Mouse (Mus musculus) erythroblast, embryonic 14.5 days (primary cell): ENCODE data around the gene Pzp. TPM values are rescaled to one million over a fixed set of nuclear protein-coding genes. Genes with fewer than 3 reads are reported as not detected.

Experiments used
- H3K27me3 ChIP-seq: 2 replicates; pipeline ENCODE4 v1.6.1; 2012; ENCODE audit warnings: inconsistent platforms; ENCODE audit not compliant: control insufficient read depth
- H3K36me3 ChIP-seq: 2 replicates; pipeline ENCODE4 v1.6.1; 2012; ENCODE audit warnings: mild to moderate bottlenecking, inconsistent platforms; ENCODE audit not compliant: control insufficient read depth
- H3K4me1 ChIP-seq: 2 replicates; pipeline ENCODE4 v1.6.1; 2012; ENCODE audit warnings: inconsistent platforms; ENCODE audit not compliant: control insufficient read depth
- H3K4me3 ChIP-seq: replicated peaks from 2 replicates; pipeline ENCODE3; 2012; ENCODE audit warnings: moderate library complexity, mild to moderate bottlenecking, inconsistent platforms
- H3K9me3 ChIP-seq: 2 replicates; pipeline ENCODE4 v1.6.1; 2012; ENCODE audit warnings: low read length, inconsistent platforms, mixed read lengths; ENCODE audit not compliant: control insufficient read depth
- GATA1 ChIP-seq: IDR thresholded peaks from 2 replicates; pipeline ENCODE4 v1.6.1; 2012; ENCODE audit warnings: low read length, inconsistent platforms, mixed read lengths
- TAL1 ChIP-seq: IDR thresholded peaks from 3 replicates; pipeline ENCODE4 v1.6.1; 2012; ENCODE audit warnings: low read length, inconsistent platforms, mixed read lengths
- polyA plus RNA-seq: library from polyadenylated mRNA; stranded (reverse); fragments of >175 nt; gene quantifications from 2 replicates; pipeline ENCODE4 v1.2.3, GENCODE M21; 2012

Gene Pzp
- polyA plus RNA-seq, 1 experiment: 0.05 TPM

GRCm38 (mm10) chr6:128532701-128533100 is 6.2 kb upstream of the Pzp start:
- TF ChIP-seq GATA1 (no peak), TAL1 (no peak)
- no peak overlapping the region for H3K4me3 ChIP-seq
- no peaks in the 10 kb centered on the region for H3K36me3 ChIP-seq

GRCm38 (mm10) chr6:128528491-128528890 is 2.0 kb upstream of the Pzp start:
- H3K4me3 ChIP-seq: no peak overlapping the region
- no peaks in the 10 kb centered on the region for H3K36me3 ChIP-seq
- H3K4me1 ChIP-seq: no peaks in the 10 kb centered on the region
- peaks cover 7% of the 10 kb centered on the region for H3K9me3 ChIP-seq
- no peak for TF ChIP-seq GATA1
- TF ChIP-seq TAL1: no peak
- H3K27me3 ChIP-seq: no peaks in the 10 kb centered on the region

More at GRCm38 (mm10) chr6:128532701-128533100, 6.2 kb upstream of the Pzp start:
- H3K9me3 ChIP-seq: peaks cover 2% of the 10 kb centered on the region; the same call in 1 of the 2 replicates
- H3K4me1 ChIP-seq: no peaks in the 10 kb centered on the region
- H3K27me3 ChIP-seq: no peaks in the 10 kb centered on the region

- Histone ChIP-seq H3K36me3 (no peaks in the 10 kb centered on the region), H3K27me3 (no peaks in the 10 kb centered on the region), H3K9me3 (peaks cover 9% of the 10 kb centered on the region), H3K4me3 (no peak overlapping the region), H3K4me1 (no peaks in the 10 kb centered on the region)
- TF ChIP-seq GATA1: no peak
- no peak for TF ChIP-seq TAL1
Measured at GRCm38 (mm10) chr6:128527110-128527509, 590 bp upstream of the Pzp start.

- TF ChIP-seq GATA1 (no peak), TAL1 (no peak)
- peak overlapping the region; percentile 21 for H3K4me3 ChIP-seq
Measured at GRCm38 (mm10) chr6:128525801-128526200, 719 bp downstream of the Pzp start.

GRCm38 (mm10) chr6:128523360-128523759 is 3.2 kb downstream of the Pzp start:
- H3K9me3 ChIP-seq: peaks cover 7% of the 10 kb centered on the region
- TF ChIP-seq GATA1 (no peak), TAL1 (no peak)

More at GRCm38 (mm10) chr6:128525801-128526200, 719 bp downstream of the Pzp start:
- H3K4me1 ChIP-seq: no peaks in the 10 kb centered on the region
- H3K36me3 ChIP-seq: no peaks in the 10 kb centered on the region; the same call in 1 of the 2 replicates
- H3K9me3 ChIP-seq: peaks cover 9% of the 10 kb centered on the region
- H3K27me3 ChIP-seq: no peaks in the 10 kb centered on the region

GRCm38 (mm10) chr6:128519159-128519558 is 7.4 kb downstream of the Pzp start:
- Histone ChIP-seq H3K9me3 (peaks cover 6% of the 10 kb centered on the region), H3K4me1 (no peaks in the 10 kb centered on the region), H3K4me3 (no peak overlapping the region), H3K27me3 (no peaks in the 10 kb centered on the region), H3K36me3 (no peaks in the 10 kb centered on the region; the same call in 1 of the 2 replicates)
- no peak for TF ChIP-seq GATA1
- TF ChIP-seq TAL1: no peak

More at GRCm38 (mm10) chr6:128523360-128523759, 3.2 kb downstream of the Pzp start:
- Histone ChIP-seq H3K36me3 (no peaks in the 10 kb centered on the region; the same call in 1 of the 2 replicates), H3K4me1 (no peaks in the 10 kb centered on the region), H3K4me3 (no peak overlapping the region), H3K27me3 (no peaks in the 10 kb centered on the region)

GRCm38 (mm10) chr6:128505676-128506236 is 20.8 kb downstream of the Pzp start:
- Histone ChIP-seq H3K4me3 (no peak overlapping the region), H3K4me1 (no peaks in the 10 kb centered on the region), H3K36me3 (no peaks in the 10 kb centered on the region), H3K27me3 (no peaks in the 10 kb centered on the region), H3K9me3 (no peaks in the 10 kb centered on the region)
- TF ChIP-seq GATA1: no peak
- no peak for TF ChIP-seq TAL1

- H3K4me3 ChIP-seq: no peak overlapping the region
- no peaks in the 10 kb centered on the region for H3K27me3 ChIP-seq
- no peaks in the 10 kb centered on the region for H3K9me3 ChIP-seq
- no peaks in the 10 kb centered on the region for H3K4me1 ChIP-seq
- no peak for TF ChIP-seq GATA1
- no peak for TF ChIP-seq TAL1
- no peaks in the 10 kb centered on the region for H3K36me3 ChIP-seq
Measured at GRCm38 (mm10) chr6:128504743-128505142, 21.8 kb downstream of the Pzp start.

- Histone ChIP-seq H3K27me3 (no peaks in the 10 kb centered on the region), H3K4me3 (no peak overlapping the region), H3K9me3 (no peaks in the 10 kb centered on the region), H3K36me3 (no peaks in the 10 kb centered on the region; the same call in 1 of the 2 replicates), H3K4me1 (no peaks in the 10 kb centered on the region)
- TF ChIP-seq GATA1 (no peak), TAL1 (no peak)
Measured at GRCm38 (mm10) chr6:128495346-128495745, 31.2 kb downstream of the Pzp start.
